Mouse (Mus musculus): ENCODE measurements around the gene Tmem253.

- TF ChIP-seq CTCF (IDR thresholded peaks at IDR 0.05) (no peak), EP300 (IDR thresholded peaks at IDR 0.05) (no peak)
Observed at GRCm38 (mm10) chr14:51989461-51989970, 25.9 kb upstream of the Tmem253 start.
